Mouse (Mus musculus): Measurements from ENCODE around the gene Capn5. TPM values are rescaled to one million over a fixed set of nuclear protein-coding genes. Genes with fewer than 3 reads are reported as not detected.

Capn5 gene
- polyA plus RNA-seq, 1 experiment: 17.0 TPM

DNA sequence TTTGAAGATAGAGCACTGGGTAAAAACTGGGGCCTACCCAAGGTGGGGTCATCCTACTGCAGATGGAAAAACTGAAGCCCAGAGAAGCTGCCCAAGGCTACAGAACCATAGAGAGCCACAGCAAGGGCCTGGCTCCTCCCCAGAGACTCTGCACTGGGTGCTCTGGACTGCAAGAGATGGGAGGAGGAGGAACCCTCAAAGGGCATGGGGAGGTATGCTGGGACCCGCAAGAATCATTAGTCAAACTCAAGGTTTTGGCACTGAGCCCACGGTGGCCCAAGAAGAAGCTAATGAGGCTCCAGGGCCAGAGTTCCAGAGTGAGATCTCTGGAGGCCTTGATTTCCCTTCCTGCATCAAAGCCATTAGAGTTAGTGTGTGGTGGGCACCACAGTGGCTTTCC, 40.1 kb downstream of the Capn5 start:
- H3K36me3 ChIP-seq (ENCODE audit: control insufficient read depth, insufficient read depth, low read length, poor library complexity, severe bottlenecking): no peaks in the 10 kb centered on the region
- no peaks in the 10 kb centered on the region for H3K27me3 ChIP-seq (ENCODE audit: control insufficient read depth, insufficient read depth, low read length, poor library complexity, severe bottlenecking)
- H3K4me1 ChIP-seq (ENCODE audit: control insufficient read depth, insufficient read depth, low read length): no peaks in the 10 kb centered on the region
- H3K9me3 ChIP-seq (replicated peaks; ENCODE audit: control insufficient read depth, insufficient read depth, low read length, poor library complexity, severe bottlenecking): no peaks in the 10 kb centered on the region
- TF ChIP-seq POLR2A (IDR thresholded peaks at IDR 0.05; ENCODE audit: insufficient read depth, low read length) (no peak), CTCF (IDR thresholded peaks at IDR 0.05; ENCODE audit: low read depth, low read length) (no peak), EP300 (IDR thresholded peaks at IDR 0.05; ENCODE audit: insufficient read depth, low read depth, low read length) (no peak)
- H3K27ac ChIP-seq (ENCODE audit: insufficient read depth, low read length): no peak overlapping the region
- H3K4me3 ChIP-seq (ENCODE audit: low read depth, low read length): no peak overlapping the region
- no peak overlapping the region for H3K9ac ChIP-seq (ENCODE audit: low read depth, poor library complexity, severe bottlenecking)

DNA sequence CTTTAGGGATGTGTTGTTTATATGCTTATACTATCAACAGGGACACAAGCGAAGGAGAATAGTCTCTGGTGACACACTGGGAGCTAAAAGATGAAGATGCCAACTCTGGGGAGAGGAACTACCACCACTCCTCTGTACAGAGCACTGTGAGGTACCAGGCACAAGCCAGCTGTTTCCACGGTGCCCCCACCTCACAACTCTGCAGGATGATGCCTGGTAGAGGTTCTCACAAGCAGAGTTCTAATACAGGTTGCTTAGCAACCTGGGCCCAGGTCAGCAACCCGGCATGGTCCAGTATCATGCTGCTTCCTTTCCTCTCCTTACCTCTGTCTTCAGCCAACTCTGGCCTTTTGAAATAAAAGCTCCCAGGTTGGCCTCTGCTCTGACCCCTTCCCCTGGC, 40.5 kb downstream of the Capn5 start:
- no peak overlapping the region for H3K27ac ChIP-seq (ENCODE audit: insufficient read depth, low read length)
- no peaks in the 10 kb centered on the region for H3K4me1 ChIP-seq (ENCODE audit: control insufficient read depth, insufficient read depth, low read length)
- no peaks in the 10 kb centered on the region for H3K36me3 ChIP-seq (ENCODE audit: control insufficient read depth, insufficient read depth, low read length, poor library complexity, severe bottlenecking)
- no peak for TF ChIP-seq CTCF (IDR thresholded peaks at IDR 0.05; ENCODE audit: low read depth, low read length)
- TF ChIP-seq POLR2A (IDR thresholded peaks at IDR 0.05; ENCODE audit: insufficient read depth, low read length): no peak
- TF ChIP-seq EP300 (IDR thresholded peaks at IDR 0.05; ENCODE audit: insufficient read depth, low read depth, low read length): no peak
- no peaks in the 10 kb centered on the region for H3K9me3 ChIP-seq (replicated peaks; ENCODE audit: control insufficient read depth, insufficient read depth, low read length, poor library complexity, severe bottlenecking)
- no peak overlapping the region for H3K9ac ChIP-seq (ENCODE audit: low read depth, poor library complexity, severe bottlenecking)
- no peak overlapping the region for H3K4me3 ChIP-seq (ENCODE audit: low read depth, low read length)
- H3K27me3 ChIP-seq (ENCODE audit: control insufficient read depth, insufficient read depth, low read length, poor library complexity, severe bottlenecking): no peaks in the 10 kb centered on the region

DNA sequence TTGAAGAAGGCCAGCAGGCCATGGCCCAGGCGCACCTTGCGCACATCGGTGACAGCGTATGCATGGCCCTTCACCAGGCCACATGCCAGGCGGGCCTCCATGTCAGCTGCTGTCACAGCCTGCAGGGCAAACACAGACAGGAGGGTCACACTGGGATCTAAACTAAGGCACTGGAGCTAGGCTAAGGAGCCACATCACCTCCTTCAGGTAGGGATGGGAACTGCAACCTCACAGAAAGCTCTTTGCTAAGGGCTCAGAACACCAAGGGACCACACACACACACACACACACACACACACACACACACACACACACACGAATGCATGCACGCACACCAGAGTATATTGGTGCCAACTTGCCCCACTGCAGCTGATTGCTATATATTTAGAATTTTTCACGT, 46.3 kb downstream of the Capn5 start:
- no peak overlapping the region for H3K9ac ChIP-seq (ENCODE audit: low read depth, poor library complexity, severe bottlenecking)
- H3K4me1 ChIP-seq (ENCODE audit: control insufficient read depth, insufficient read depth, low read length): no peaks in the 10 kb centered on the region
- no peaks in the 10 kb centered on the region for H3K36me3 ChIP-seq (ENCODE audit: control insufficient read depth, insufficient read depth, low read length, poor library complexity, severe bottlenecking)
- no peak overlapping the region for H3K4me3 ChIP-seq (ENCODE audit: low read depth, low read length)
- no peaks in the 10 kb centered on the region for H3K27me3 ChIP-seq (ENCODE audit: control insufficient read depth, insufficient read depth, low read length, poor library complexity, severe bottlenecking)
- TF ChIP-seq POLR2A (IDR thresholded peaks at IDR 0.05; ENCODE audit: insufficient read depth, low read length) (no peak), CTCF (IDR thresholded peaks at IDR 0.05; ENCODE audit: low read depth, low read length) (peak; percentile 6)
- H3K27ac ChIP-seq (ENCODE audit: insufficient read depth, low read length): no peak overlapping the region
- no peaks in the 10 kb centered on the region for H3K9me3 ChIP-seq (replicated peaks; ENCODE audit: control insufficient read depth, insufficient read depth, low read length, poor library complexity, severe bottlenecking)

DNA sequence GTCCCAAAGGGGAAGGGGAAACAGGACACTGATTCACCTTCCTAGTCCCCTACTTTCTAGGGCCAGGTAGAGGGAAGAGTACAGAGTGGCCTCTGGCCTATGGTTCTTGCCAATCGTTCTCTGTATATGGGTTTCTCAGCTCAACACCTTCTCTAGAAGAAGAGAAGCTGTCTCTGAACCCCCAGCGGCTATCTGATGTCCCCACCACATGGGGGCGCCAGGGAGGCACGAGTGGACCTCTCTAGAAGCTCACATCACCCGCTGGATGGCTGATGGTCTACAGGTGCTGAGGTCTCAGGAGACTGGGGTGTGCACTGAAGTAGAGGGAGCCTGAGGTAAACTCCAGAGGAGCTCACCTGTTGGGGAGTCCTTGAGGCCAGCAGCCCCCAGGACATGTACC, 52.6 kb downstream of the Capn5 start:
- Histone ChIP-seq H3K9ac (ENCODE audit: low read depth, poor library complexity, severe bottlenecking) (no peak overlapping the region), H3K4me3 (ENCODE audit: low read depth, low read length) (no peak overlapping the region), H3K4me1 (ENCODE audit: control insufficient read depth, insufficient read depth, low read length) (no peaks in the 10 kb centered on the region), H3K27me3 (ENCODE audit: control insufficient read depth, insufficient read depth, low read length, poor library complexity, severe bottlenecking) (no peaks in the 10 kb centered on the region), H3K36me3 (ENCODE audit: control insufficient read depth, insufficient read depth, low read length, poor library complexity, severe bottlenecking) (no peaks in the 10 kb centered on the region), H3K9me3 (replicated peaks; ENCODE audit: control insufficient read depth, insufficient read depth, low read length, poor library complexity, severe bottlenecking) (no peaks in the 10 kb centered on the region), H3K27ac (ENCODE audit: insufficient read depth, low read length) (no peak overlapping the region)
- no peak for TF ChIP-seq POLR2A (IDR thresholded peaks at IDR 0.05; ENCODE audit: insufficient read depth, low read length)
- no peak for TF ChIP-seq EP300 (IDR thresholded peaks at IDR 0.05; ENCODE audit: insufficient read depth, low read depth, low read length)
- TF ChIP-seq CTCF (IDR thresholded peaks at IDR 0.05; ENCODE audit: low read depth, low read length): peak; percentile 62

DNA sequence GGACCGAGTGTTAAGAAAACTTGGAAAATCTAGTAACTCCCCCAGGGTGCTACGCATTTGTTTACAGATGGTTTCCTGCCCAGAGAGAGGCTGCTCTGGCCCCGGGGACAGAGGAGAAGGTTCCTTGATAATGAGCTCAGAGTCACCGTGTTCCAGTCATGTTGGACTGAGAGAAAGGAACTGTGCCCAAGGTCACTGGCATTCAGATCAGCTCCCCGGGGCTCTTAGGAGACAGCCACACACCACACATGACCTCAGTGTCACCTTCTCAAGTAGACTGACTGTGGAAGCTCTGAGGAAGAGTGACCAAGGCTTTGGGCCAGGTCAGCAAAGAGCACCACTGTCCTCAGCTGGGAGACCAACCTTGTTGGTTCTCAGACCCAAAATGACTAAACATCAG, 53.4 kb downstream of the Capn5 start:
- no peak overlapping the region for H3K4me3 ChIP-seq (ENCODE audit: low read depth, low read length)
- TF ChIP-seq POLR2A (IDR thresholded peaks at IDR 0.05; ENCODE audit: insufficient read depth, low read length) (no peak), CTCF (IDR thresholded peaks at IDR 0.05; ENCODE audit: low read depth, low read length) (no peak), EP300 (IDR thresholded peaks at IDR 0.05; ENCODE audit: insufficient read depth, low read depth, low read length) (no peak)
- no peak overlapping the region for H3K27ac ChIP-seq (ENCODE audit: insufficient read depth, low read length)
- H3K9me3 ChIP-seq (replicated peaks; ENCODE audit: control insufficient read depth, insufficient read depth, low read length, poor library complexity, severe bottlenecking): no peaks in the 10 kb centered on the region
- H3K9ac ChIP-seq (ENCODE audit: low read depth, poor library complexity, severe bottlenecking): no peak overlapping the region
- H3K4me1 ChIP-seq (ENCODE audit: control insufficient read depth, insufficient read depth, low read length): no peaks in the 10 kb centered on the region
- no peaks in the 10 kb centered on the region for H3K27me3 ChIP-seq (ENCODE audit: control insufficient read depth, insufficient read depth, low read length, poor library complexity, severe bottlenecking)
- no peaks in the 10 kb centered on the region for H3K36me3 ChIP-seq (ENCODE audit: control insufficient read depth, insufficient read depth, low read length, poor library complexity, severe bottlenecking)

DNA sequence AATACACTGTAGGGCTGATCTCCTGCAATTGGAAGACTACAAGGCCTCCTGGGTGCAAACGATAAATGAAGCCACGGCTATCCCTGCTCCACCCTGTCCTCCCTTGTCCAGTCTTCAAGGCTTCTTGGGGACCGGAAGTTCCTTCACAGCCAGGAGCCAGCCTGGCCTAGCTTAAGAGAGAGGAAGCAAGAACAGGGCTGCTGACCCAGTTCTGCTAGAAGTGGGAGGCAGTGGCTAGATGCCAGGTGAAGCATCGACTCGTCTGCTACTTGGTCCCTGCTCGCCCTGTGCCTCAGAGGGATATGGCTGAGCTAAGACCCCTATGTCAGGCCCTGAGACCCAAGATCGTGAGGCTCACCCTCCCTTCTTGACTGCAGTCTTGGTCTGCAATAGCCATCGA, 56.4 kb downstream of the Capn5 start:
- Histone ChIP-seq H3K36me3 (ENCODE audit: control insufficient read depth, insufficient read depth, low read length, poor library complexity, severe bottlenecking) (no peaks in the 10 kb centered on the region), H3K27ac (ENCODE audit: insufficient read depth, low read length) (no peak overlapping the region), H3K9ac (ENCODE audit: low read depth, poor library complexity, severe bottlenecking) (no peak overlapping the region), H3K4me1 (ENCODE audit: control insufficient read depth, insufficient read depth, low read length) (no peaks in the 10 kb centered on the region), H3K27me3 (ENCODE audit: control insufficient read depth, insufficient read depth, low read length, poor library complexity, severe bottlenecking) (no peaks in the 10 kb centered on the region), H3K4me3 (ENCODE audit: low read depth, low read length) (no peak overlapping the region), H3K9me3 (replicated peaks; ENCODE audit: control insufficient read depth, insufficient read depth, low read length, poor library complexity, severe bottlenecking) (no peaks in the 10 kb centered on the region)
- no peak for TF ChIP-seq EP300 (IDR thresholded peaks at IDR 0.05; ENCODE audit: insufficient read depth, low read depth, low read length)
- no peak for TF ChIP-seq POLR2A (IDR thresholded peaks at IDR 0.05; ENCODE audit: insufficient read depth, low read length)
- TF ChIP-seq CTCF (IDR thresholded peaks at IDR 0.05; ENCODE audit: low read depth, low read length): no peak
